Comparison of ENCODE assay signal across 17 mouse cellular contexts in genomic region chr8:70750128-70750680, GRCm38 (mm10). TPM values are rescaled to one million over a fixed set of nuclear protein-coding genes. Genes with fewer than 3 reads are reported as not detected.
DNase-seq lines count a peak whose midpoint lies in the region; ATAC-seq and TF ChIP-seq lines count a peak whose summit lies in the region.
"Had no signal": no experiment of that assay in that cellular context is flagged by ENCODE, and none has a peak within 500 bp of the region (broad histone marks: within the 10 kb centered on the region; RNA-seq: fewer than 3 reads in every experiment).

No protein-coding gene starts in this region.

- peak; percentile 53 to 67 for DNase-seq in heart, adult 18-20 months
- peak; percentile 19 for DNase-seq in liver, postnatal 0 days
- no peak for DNase-seq in liver, embryonic 11.5 days (ENCODE audit: low spot score)
- DNase-seq in urinary bladder, adult 2 months (ENCODE audit: low spot score), result peak; percentile 17
- no peak for DNase-seq in urinary bladder, postnatal 25 days (ENCODE audit: low spot score)
- DNase-seq in c-Kit-positive CD71-positive TER-119-positive erythroid progenitor cells, embryonic 14.5 days (ENCODE audit: low spot score), result no peak
- DNase-seq: adrenal gland, postnatal 36 days; forebrain, postnatal 0 days; lung, postnatal 14 days had no signal

- no peak for ATAC-seq in heart, embryonic 12.5 days (ENCODE audit: insufficient number of reproducible peaks, low FRiP score)
- no peak for ATAC-seq in liver, postnatal 0 days
- ATAC-seq in liver, embryonic 11.5 days (replicated peaks; ENCODE audit: low FRiP score), result no peak
- ATAC-seq: forebrain, postnatal 0 days had no signal

- H3K9ac ChIP-seq in heart, embryonic 12.5 days, result no peak overlapping the region
- H3K9ac ChIP-seq in liver, postnatal 0 days (replicated peaks), result no peak overlapping the region
- H3K9ac ChIP-seq in liver, embryonic 11.5 days (ENCODE audit: low read depth, low read length), result no peak overlapping the region
- H3K9ac ChIP-seq: forebrain, postnatal 0 days; liver, embryonic 14.5 days had no signal

- no peaks in the 10 kb centered on the region for H3K36me3 ChIP-seq in heart, embryonic 12.5 days
- no peaks in the 10 kb centered on the region for H3K36me3 ChIP-seq in liver, postnatal 0 days (replicated peaks; ENCODE audit: insufficient read depth, low read length)
- no peaks in the 10 kb centered on the region for H3K36me3 ChIP-seq in liver, embryonic 11.5 days (ENCODE audit: control insufficient read depth, insufficient read depth, low read length)
- H3K36me3 ChIP-seq: hindbrain, embryonic 10.5 days had no signal

- peaks cover 18% of the 10 kb centered on the region for H3K4me1 ChIP-seq in heart, embryonic 12.5 days (replicated peaks)
- peaks cover 20% of the 10 kb centered on the region for H3K4me1 ChIP-seq in liver, postnatal 0 days (ENCODE audit: insufficient read depth)
- peaks cover 19% of the 10 kb centered on the region for H3K4me1 ChIP-seq in liver, embryonic 11.5 days (replicated peaks; ENCODE audit: control insufficient read depth, insufficient read depth, low read length)

- no peak overlapping the region for H3K4me3 ChIP-seq in heart, embryonic 12.5 days
- H3K4me3 ChIP-seq in liver, postnatal 0 days (ENCODE audit: low read depth, low read length), result no peak overlapping the region
- no peak overlapping the region for H3K4me3 ChIP-seq in liver, embryonic 11.5 days (ENCODE audit: low read depth, low read length)
- H3K4me3 ChIP-seq: hindbrain, embryonic 10.5 days had no signal

- H3K27me3 ChIP-seq in heart, embryonic 12.5 days (replicated peaks), result peaks cover 54% of the 10 kb centered on the region
- H3K27me3 ChIP-seq in liver, postnatal 0 days (ENCODE audit: insufficient read depth, low read length), result peaks cover 14% of the 10 kb centered on the region
- peaks cover 49% of the 10 kb centered on the region for H3K27me3 ChIP-seq in liver, embryonic 11.5 days (replicated peaks; ENCODE audit: control insufficient read depth, insufficient read depth, low read length)

- no peak for TF ChIP-seq CTCF in liver, postnatal 0 days (IDR thresholded peaks at IDR 0.05; ENCODE audit: low read depth)

- no peak overlapping the region for H3K4me2 ChIP-seq in heart, embryonic 12.5 days
- H3K4me2 ChIP-seq in liver, postnatal 0 days (ENCODE audit: low read depth, low read length), result no peak overlapping the region
- H3K4me2 ChIP-seq in liver, embryonic 11.5 days, result no peak overlapping the region

- WGBS in heart, embryonic 12.5 days, result 80% methylated on average over 13 of the region's 13 CpGs
- 72% methylated on average over 13 of the region's 13 CpGs for WGBS in liver, postnatal 0 days (ENCODE audit: insufficient replicate concordance)
- WGBS in liver, embryonic 11.5 days, result 79% methylated on average over 13 of the region's 13 CpGs

- no peaks in the 10 kb centered on the region for H3K9me3 ChIP-seq in heart, embryonic 12.5 days (replicated peaks)
- no peaks in the 10 kb centered on the region for H3K9me3 ChIP-seq in liver, postnatal 0 days (ENCODE audit: low read length)
- H3K9me3 ChIP-seq in liver, embryonic 11.5 days (ENCODE audit: control insufficient read depth, low read length), result no peaks in the 10 kb centered on the region
- H3K9me3 ChIP-seq: hindbrain, embryonic 10.5 days had no signal

- TF ChIP-seq EP300 in liver, postnatal 0 days (IDR thresholded peaks at IDR 0.05; ENCODE audit: low read depth), result no peak

- no peak overlapping the region for H3K27ac ChIP-seq in heart, embryonic 12.5 days (ENCODE audit: poor library complexity, severe bottlenecking)
- peak overlapping the region; percentile 23 for H3K27ac ChIP-seq in liver, postnatal 0 days (ENCODE audit: low read depth)
- no peak overlapping the region for H3K27ac ChIP-seq in liver, embryonic 11.5 days (ENCODE audit: low read depth, low read length)
- H3K27ac ChIP-seq: hindbrain, embryonic 10.5 days; kidney, postnatal 0 days; liver, embryonic 14.5 days had no signal

RNA-seq across cellular contexts. Expression of gene Rab3a, which starts 4.3 kb away (rescaled TPM):
- 10 to 100 TPM; 40.3 to 49.2 TPM for total RNA-seq in heart, adult 18-20 months (2021)
- 19.1 and 19.2 TPM in 2 replicates for polyA plus RNA-seq in heart, embryonic 12.5 days (2016; fragmentation: Nextera tagmentation; extraction: Ambion mirVana)
- polyA plus RNA-seq in liver, postnatal 0 days (2015; fragmentation: Nextera tagmentation; extraction: Ambion mirVana), result 3.2 and 3.3 TPM in 2 replicates
- 6.3 and 6.9 TPM in 2 replicates for polyA plus RNA-seq in liver, embryonic 11.5 days (2014; fragmentation: Nextera tagmentation; extraction: Ambion mirVana)
- 34.1 and 35.3 TPM in 2 replicates for polyA plus RNA-seq in urinary bladder, adult 2 months (2012; rRNA removed)

RNA-seq across cellular contexts. Expression of gene Mpv17l2, which starts 10.5 kb away (rescaled TPM):
- total RNA-seq in heart, adult 18-20 months (2021), result 10 to 100 TPM; 26.9 to 27.5 TPM
- 37.2 and 37.9 TPM in 2 replicates for polyA plus RNA-seq in heart, embryonic 12.5 days (2016; fragmentation: Nextera tagmentation; extraction: Ambion mirVana)
- polyA plus RNA-seq in liver, postnatal 0 days (2015; fragmentation: Nextera tagmentation; extraction: Ambion mirVana), result 36.3 and 39.9 TPM in 2 replicates
- 67.7 and 76.4 TPM in 2 replicates for polyA plus RNA-seq in liver, embryonic 11.5 days (2014; fragmentation: Nextera tagmentation; extraction: Ambion mirVana)
- 38.2 and 41.9 TPM in 2 replicates for polyA plus RNA-seq in urinary bladder, adult 2 months (2012; rRNA removed)

RNA-seq across cellular contexts. Expression of gene Pik3r2, which starts 26.3 kb away (rescaled TPM):
- total RNA-seq in heart, adult 18-20 months (2021), result 10 to 100 TPM; 19.7 to 21.4 TPM
- polyA plus RNA-seq in heart, embryonic 12.5 days (2016; fragmentation: Nextera tagmentation; extraction: Ambion mirVana), result 35.2 and 37.2 TPM in 2 replicates
- 8.9 and 9.0 TPM in 2 replicates for polyA plus RNA-seq in liver, postnatal 0 days (2015; fragmentation: Nextera tagmentation; extraction: Ambion mirVana)
- polyA plus RNA-seq in liver, embryonic 11.5 days (2014; fragmentation: Nextera tagmentation; extraction: Ambion mirVana), result 41.5 and 44.6 TPM in 2 replicates
- 57.3 and 66.0 TPM in 2 replicates for polyA plus RNA-seq in urinary bladder, adult 2 months (2012; rRNA removed)

RNA-seq across cellular contexts. Expression of gene Pde4c, which starts 26.7 kb away (rescaled TPM):
- total RNA-seq in heart, adult 18-20 months (2021), result 1 to 10 TPM; 1.4 to 2.0 TPM
- polyA plus RNA-seq in heart, embryonic 12.5 days (2016; fragmentation: Nextera tagmentation; extraction: Ambion mirVana), result 0.05 and 0.09 TPM in 2 replicates
- polyA plus RNA-seq in liver, postnatal 0 days (2015; fragmentation: Nextera tagmentation; extraction: Ambion mirVana), result 1.6 and 1.8 TPM in 2 replicates
- polyA plus RNA-seq in liver, embryonic 11.5 days (2014; fragmentation: Nextera tagmentation; extraction: Ambion mirVana), result 0.83 and 1.3 TPM in 2 replicates
- 0.54 and 0.59 TPM in 2 replicates for polyA plus RNA-seq in urinary bladder, adult 2 months (2012; rRNA removed)
- total RNA-seq: granulocyte monocyte progenitor cell, adult 5-6 weeks had no signal

RNA-seq across cellular contexts. Expression of gene Gm3336, which starts 31.9 kb away (rescaled TPM):
- total RNA-seq in heart, adult 18-20 months (2021), result not detected
- polyA plus RNA-seq in heart, embryonic 12.5 days (2016; fragmentation: Nextera tagmentation; extraction: Ambion mirVana), result not detected in 2 replicates
- polyA plus RNA-seq in liver, postnatal 0 days (2015; fragmentation: Nextera tagmentation; extraction: Ambion mirVana), result 0.22 and 0.25 TPM in 2 replicates
- polyA plus RNA-seq in liver, embryonic 11.5 days (2014; fragmentation: Nextera tagmentation; extraction: Ambion mirVana), result 0.15 TPM in 1 of 2 replicates, not detected in the other
- 0.46 and 0.56 TPM in 2 replicates for polyA plus RNA-seq in urinary bladder, adult 2 months (2012; rRNA removed)
- total RNA-seq: adrenal gland, postnatal 36 days; forebrain, postnatal 0 days; granulocyte monocyte progenitor cell, adult 5-6 weeks; layer of hippocampus, postnatal 25 days; neutrophil, adult 5-6 weeks had no signal
- polyA plus RNA-seq: forebrain, postnatal 0 days; hindbrain, embryonic 10.5 days; limb, embryonic 11.5 days had no signal

Comparison
In these comparisons a context has a peak if more than half of its experiments do, and no peak if none do; other contexts are left out.
1. DNase-seq: peak in heart, adult 18-20 months (2 of 2), liver, postnatal 0 days (single experiment) and urinary bladder, adult 2 months (single experiment); none in liver, embryonic 11.5 days (single experiment), urinary bladder, postnatal 25 days (single experiment) and c-Kit-positive CD71-positive TER-119-positive erythroid progenitor cells, embryonic 14.5 days (single experiment).